Mouse (Mus musculus): ENCODE data around the gene Dis3l. TPM values are rescaled to one million over a fixed set of nuclear protein-coding genes. Genes with fewer than 3 reads are reported as not detected.
"Not testable (repeated sequence)": the region's sequence is repeated elsewhere in the genome, so short reads cannot be mapped to it uniquely, and the experiment has no call there.

The Dis3l gene
- polyA plus RNA-seq, 1 experiment: 94.9 TPM

- no peak overlapping the region for H3K27ac ChIP-seq (ENCODE audit: control insufficient read depth, insufficient read depth, low read depth, low read length)
- H3K4me1 ChIP-seq (ENCODE audit: control insufficient read depth, insufficient read depth, low read length): peaks cover 2% of the 10 kb centered on the region; the same call in 1 of the 2 replicates
- H3K4me3 ChIP-seq (ENCODE audit: control insufficient read depth, low read depth, low read length): no peak overlapping the region
- no peaks in the 10 kb centered on the region for H3K36me3 ChIP-seq (ENCODE audit: control insufficient read depth, insufficient read depth, low read length)
- H3K27me3 ChIP-seq (ENCODE audit: control insufficient read depth, insufficient read depth, low read length): no peaks in the 10 kb centered on the region
- peak; percentile 31; the same call in 1 of the 2 replicates for TF ChIP-seq CTCF (IDR thresholded peaks at IDR 0.05; ENCODE audit: control insufficient read depth, insufficient read depth, insufficient replicate concordance, low read depth, low read length)
- no peak for TF ChIP-seq POLR2A (IDR thresholded peaks at IDR 0.05; ENCODE audit: control insufficient read depth, low read depth, low read length)
Observed at GRCm38 (mm10) chr9:64272611-64273010, 68.5 kb downstream of the Dis3l start.

DNA sequence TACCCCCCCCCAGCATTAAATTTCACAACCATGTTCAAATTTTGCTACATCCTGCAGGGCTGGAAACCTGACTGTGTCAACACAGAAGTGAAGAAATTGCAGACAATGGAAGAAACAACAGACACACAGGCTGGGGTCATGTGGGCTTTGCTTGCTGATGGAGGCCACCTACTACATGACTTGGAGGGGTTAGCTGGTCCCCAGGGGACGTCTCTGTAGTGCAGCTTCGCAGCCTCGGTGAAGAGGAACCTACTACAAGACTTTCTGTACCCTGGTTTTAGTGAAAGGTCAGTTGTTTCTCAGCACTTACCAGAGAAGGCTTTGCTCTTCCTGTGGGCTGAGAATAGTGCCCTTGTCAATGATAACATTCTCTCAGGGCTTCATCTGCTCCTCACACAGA is 69.8 kb downstream of the Dis3l start:
- Histone ChIP-seq H3K4me3 (ENCODE audit: control insufficient read depth, low read depth, low read length) (no peak overlapping the region), H3K27ac (ENCODE audit: control insufficient read depth, insufficient read depth, low read depth, low read length) (no peak overlapping the region), H3K27me3 (ENCODE audit: control insufficient read depth, insufficient read depth, low read length) (no peaks in the 10 kb centered on the region), H3K36me3 (ENCODE audit: control insufficient read depth, insufficient read depth, low read length) (no peaks in the 10 kb centered on the region), H3K4me1 (ENCODE audit: control insufficient read depth, insufficient read depth, low read length) (peaks cover 2% of the 10 kb centered on the region; the same call in 1 of the 2 replicates)
- TF ChIP-seq CTCF (IDR thresholded peaks at IDR 0.05; ENCODE audit: control insufficient read depth, insufficient read depth, insufficient replicate concordance, low read depth, low read length): no peak
- TF ChIP-seq POLR2A (IDR thresholded peaks at IDR 0.05; ENCODE audit: control insufficient read depth, low read depth, low read length): no peak

GRCm38 (mm10) chr9:64268836-64269235 is 72.3 kb downstream of the Dis3l start:
- H3K36me3 ChIP-seq (ENCODE audit: control insufficient read depth, insufficient read depth, low read length); H3K27ac ChIP-seq (ENCODE audit: control insufficient read depth, insufficient read depth, low read depth, low read length); H3K4me3 ChIP-seq (ENCODE audit: control insufficient read depth, low read depth, low read length); H3K27me3 ChIP-seq (ENCODE audit: control insufficient read depth, insufficient read depth, low read length); H3K4me1 ChIP-seq (ENCODE audit: control insufficient read depth, insufficient read depth, low read length): not testable (repeated sequence)

DNA sequence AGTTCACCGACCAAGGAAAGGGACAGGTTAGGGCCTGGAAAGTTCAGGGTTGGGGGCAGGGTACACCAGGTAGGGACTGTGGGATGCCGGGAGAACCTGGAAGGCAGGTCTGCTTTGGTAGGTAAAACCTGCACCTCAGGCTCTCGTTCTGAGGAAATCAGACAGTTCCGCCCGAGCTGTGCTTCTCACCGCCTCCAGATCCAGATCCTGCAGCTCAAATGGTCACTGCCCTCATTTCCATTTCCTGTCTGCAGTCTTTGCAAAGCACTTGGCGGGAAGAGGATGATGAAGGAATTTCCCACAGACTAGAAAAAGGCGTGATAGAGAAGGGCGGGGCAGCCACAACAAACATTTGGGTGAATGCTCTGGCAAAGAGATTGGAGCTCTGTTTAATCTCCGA is 72.9 kb downstream of the Dis3l start:
- TF ChIP-seq POLR2A (IDR thresholded peaks at IDR 0.05; ENCODE audit: control insufficient read depth, low read depth, low read length) (no peak), CTCF (IDR thresholded peaks at IDR 0.05; ENCODE audit: control insufficient read depth, insufficient read depth, insufficient replicate concordance, low read depth, low read length) (no peak)
- Histone ChIP-seq H3K4me1 (ENCODE audit: control insufficient read depth, insufficient read depth, low read length) (no peaks in the 10 kb centered on the region), H3K27ac (ENCODE audit: control insufficient read depth, insufficient read depth, low read depth, low read length) (no peak overlapping the region), H3K36me3 (ENCODE audit: control insufficient read depth, insufficient read depth, low read length) (no peaks in the 10 kb centered on the region), H3K27me3 (ENCODE audit: control insufficient read depth, insufficient read depth, low read length) (no peaks in the 10 kb centered on the region), H3K4me3 (ENCODE audit: control insufficient read depth, low read depth, low read length) (peak overlapping the region; percentile 13)

DNA sequence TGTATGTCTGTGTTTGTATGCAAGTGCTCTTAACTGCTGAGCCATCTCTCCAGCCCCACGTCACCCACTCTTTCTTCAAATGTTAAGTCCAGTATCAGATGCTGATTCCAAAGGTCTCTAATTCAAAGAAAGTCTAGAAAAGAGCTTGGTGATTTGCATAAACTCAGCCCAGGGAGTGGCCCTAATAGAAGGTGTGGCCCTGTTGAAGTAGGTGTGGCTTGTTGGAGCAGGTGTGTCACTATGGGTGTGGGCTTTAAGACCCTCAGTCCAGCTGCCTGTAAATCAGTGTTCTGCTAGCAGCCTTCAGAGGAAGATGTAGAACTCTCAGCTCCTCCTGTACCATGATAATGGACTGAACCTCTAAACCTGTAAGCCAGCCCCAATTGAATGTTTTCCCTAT is 73.9 kb downstream of the Dis3l start:
- no peak overlapping the region for H3K4me3 ChIP-seq (ENCODE audit: control insufficient read depth, low read depth, low read length)
- no peak overlapping the region for H3K27ac ChIP-seq (ENCODE audit: control insufficient read depth, insufficient read depth, low read depth, low read length)
- TF ChIP-seq CTCF (IDR thresholded peaks at IDR 0.05; ENCODE audit: control insufficient read depth, insufficient read depth, insufficient replicate concordance, low read depth, low read length) (no peak), POLR2A (IDR thresholded peaks at IDR 0.05; ENCODE audit: control insufficient read depth, low read depth, low read length) (no peak)
- no peaks in the 10 kb centered on the region for H3K4me1 ChIP-seq (ENCODE audit: control insufficient read depth, insufficient read depth, low read length)
- H3K27me3 ChIP-seq (ENCODE audit: control insufficient read depth, insufficient read depth, low read length): no peaks in the 10 kb centered on the region
- H3K36me3 ChIP-seq (ENCODE audit: control insufficient read depth, insufficient read depth, low read length): no peaks in the 10 kb centered on the region

DNA sequence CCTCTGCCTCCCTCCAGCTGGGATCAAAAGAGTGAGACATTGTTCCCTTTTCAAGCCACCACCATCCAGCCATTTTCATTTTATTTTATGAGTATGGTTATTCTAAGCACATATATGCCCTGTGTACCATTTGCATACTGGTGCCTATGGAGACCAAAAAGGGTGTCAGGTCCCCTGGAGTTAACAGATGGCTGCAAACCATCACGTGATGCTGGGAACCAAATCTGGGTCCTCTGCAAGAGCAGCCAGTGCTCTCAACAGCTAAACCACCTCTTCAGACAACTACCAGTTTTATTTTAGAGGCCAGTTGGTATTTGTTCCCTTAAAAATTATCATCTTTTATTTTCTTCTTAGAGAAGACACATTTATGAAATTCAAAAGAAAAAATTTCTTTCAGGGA is 76.3 kb downstream of the Dis3l start:
- H3K4me3 ChIP-seq (ENCODE audit: control insufficient read depth, low read depth, low read length): no peak overlapping the region
- no peak overlapping the region for H3K27ac ChIP-seq (ENCODE audit: control insufficient read depth, insufficient read depth, low read depth, low read length)
- H3K36me3 ChIP-seq (ENCODE audit: control insufficient read depth, insufficient read depth, low read length): no peaks in the 10 kb centered on the region
- H3K4me1 ChIP-seq (ENCODE audit: control insufficient read depth, insufficient read depth, low read length): no peaks in the 10 kb centered on the region
- TF ChIP-seq POLR2A (IDR thresholded peaks at IDR 0.05; ENCODE audit: control insufficient read depth, low read depth, low read length) (no peak), CTCF (IDR thresholded peaks at IDR 0.05; ENCODE audit: control insufficient read depth, insufficient read depth, insufficient replicate concordance, low read depth, low read length) (no peak)
- no peaks in the 10 kb centered on the region for H3K27me3 ChIP-seq (ENCODE audit: control insufficient read depth, insufficient read depth, low read length)

DNA sequence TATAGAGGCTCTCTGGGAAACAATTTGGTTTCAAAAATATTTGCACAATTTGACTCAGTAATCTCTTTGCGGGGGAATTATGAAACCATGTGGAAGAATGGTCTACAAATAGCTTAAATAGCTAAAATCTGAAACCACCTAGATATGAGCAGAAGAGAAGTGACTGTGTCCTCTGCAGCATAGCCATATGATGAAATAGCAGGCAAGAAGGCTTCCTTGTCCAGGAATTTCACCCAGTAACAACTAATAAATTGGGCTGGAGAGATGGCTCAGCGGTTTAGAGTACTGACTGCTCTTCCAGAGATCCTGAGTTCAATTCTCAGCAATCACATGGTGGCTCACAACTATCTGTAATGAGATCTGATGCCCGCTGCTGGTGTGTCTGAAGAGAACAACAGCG is 80.1 kb downstream of the Dis3l start:
- H3K27ac ChIP-seq (ENCODE audit: control insufficient read depth, insufficient read depth, low read depth, low read length): no peak overlapping the region
- H3K27me3 ChIP-seq (ENCODE audit: control insufficient read depth, insufficient read depth, low read length): no peaks in the 10 kb centered on the region
- no peaks in the 10 kb centered on the region for H3K4me1 ChIP-seq (ENCODE audit: control insufficient read depth, insufficient read depth, low read length)
- H3K4me3 ChIP-seq (ENCODE audit: control insufficient read depth, low read depth, low read length): no peak overlapping the region
- H3K36me3 ChIP-seq (ENCODE audit: control insufficient read depth, insufficient read depth, low read length): no peaks in the 10 kb centered on the region
- no peak for TF ChIP-seq POLR2A (IDR thresholded peaks at IDR 0.05; ENCODE audit: control insufficient read depth, low read depth, low read length)
- TF ChIP-seq CTCF (IDR thresholded peaks at IDR 0.05; ENCODE audit: control insufficient read depth, insufficient read depth, insufficient replicate concordance, low read depth, low read length): no peak

GRCm38 (mm10) chr9:64259906-64260305 is 81.2 kb downstream of the Dis3l start:
- no peaks in the 10 kb centered on the region for H3K27me3 ChIP-seq (ENCODE audit: control insufficient read depth, insufficient read depth, low read length)
- H3K27ac ChIP-seq (ENCODE audit: control insufficient read depth, insufficient read depth, low read depth, low read length): no peak overlapping the region
- H3K36me3 ChIP-seq (ENCODE audit: control insufficient read depth, insufficient read depth, low read length): no peaks in the 10 kb centered on the region
- H3K4me3 ChIP-seq (ENCODE audit: control insufficient read depth, low read depth, low read length): no peak overlapping the region
- H3K4me1 ChIP-seq (ENCODE audit: control insufficient read depth, insufficient read depth, low read length): no peaks in the 10 kb centered on the region
- no peak for TF ChIP-seq CTCF (IDR thresholded peaks at IDR 0.05; ENCODE audit: control insufficient read depth, insufficient read depth, insufficient replicate concordance, low read depth, low read length)
- TF ChIP-seq POLR2A (IDR thresholded peaks at IDR 0.05; ENCODE audit: control insufficient read depth, low read depth, low read length): no peak

Other genes starting within 250 kb of the Dis3l start
- 0.17 and 0.49 TPM in 2 replicates for gene Lctl, start 224.1 kb downstream of the Dis3l start, polyA plus RNA-seq (2012; rRNA removed)
- 27.0 and 33.6 TPM in 2 replicates for gene Zwilch, start 168.2 kb downstream of the Dis3l start, polyA plus RNA-seq (2012; rRNA removed)
- 181 and 213 TPM in 2 replicates for gene Rpl4, start 167.9 kb downstream of the Dis3l start, polyA plus RNA-seq (2012; rRNA removed)
- gene Snapc5, start 162.0 kb downstream of the Dis3l start, polyA plus RNA-seq (2012; rRNA removed): 12.8 and 14.1 TPM in 2 replicates
- gene Uchl4, start 106.1 kb downstream of the Dis3l start, polyA plus RNA-seq (2012; rRNA removed): 0.72 and 0.89 TPM in 2 replicates
- gene Map2k1, start 87.7 kb downstream of the Dis3l start, polyA plus RNA-seq (2012; rRNA removed): 5.5 and 5.8 TPM in 2 replicates
- 22.1 and 26.3 TPM in 2 replicates for gene Tipin, start 59.7 kb downstream of the Dis3l start, polyA plus RNA-seq (2012; rRNA removed)
- gene Megf11, start 44.3 kb upstream of the Dis3l start, polyA plus RNA-seq (2012; rRNA removed): 0.30 TPM in 2 replicates